Mouse (Mus musculus): ENCODE results near the gene Thoc6.

Thoc6 gene

GRCm38 (mm10) chr17:23673424-23674073 lies at the start of gene Thoc6, which contains the start of gene Hcfc1r1:
Gene Thoc6 (minus strand): TSS chr17:23673882.
Gene Hcfc1r1 (plus strand): TSS chr17:23673596.
- in situ Hi-C loops (cut with MseI, MboI): no loop called here

- in situ Hi-C loops (cut with MseI, MboI): no loop called here
Measured at GRCm38 (mm10) chr17:23722376-23723125, 48.9 kb upstream of the Thoc6 start, which contains the start of gene 1520401A03Rik. Gene 1520401A03Rik (minus strand): TSS chr17:23722783.

DNA sequence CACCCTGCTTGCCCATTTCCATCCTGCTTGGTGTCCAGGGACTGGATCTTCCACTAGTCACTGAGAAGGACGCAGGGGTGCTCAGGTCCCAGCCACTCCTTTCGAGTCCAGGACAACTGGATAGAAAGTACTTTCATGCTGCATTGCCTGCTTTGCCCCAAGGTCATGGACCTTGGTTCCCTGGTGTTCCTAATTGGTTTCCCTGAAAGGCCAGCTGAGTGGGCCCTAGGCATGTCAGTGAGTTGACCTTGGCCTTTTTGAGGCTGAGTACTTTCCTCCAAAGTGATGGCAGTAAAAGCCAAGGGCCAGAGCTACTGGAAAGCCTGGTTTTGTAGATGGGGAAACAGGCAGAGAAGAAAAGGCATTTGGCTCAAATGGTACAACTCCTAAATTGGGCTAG lies 48.2 kb upstream of the Thoc6 start:
- in situ Hi-C loops (cut with MseI, MboI): no loop called here

DNA sequence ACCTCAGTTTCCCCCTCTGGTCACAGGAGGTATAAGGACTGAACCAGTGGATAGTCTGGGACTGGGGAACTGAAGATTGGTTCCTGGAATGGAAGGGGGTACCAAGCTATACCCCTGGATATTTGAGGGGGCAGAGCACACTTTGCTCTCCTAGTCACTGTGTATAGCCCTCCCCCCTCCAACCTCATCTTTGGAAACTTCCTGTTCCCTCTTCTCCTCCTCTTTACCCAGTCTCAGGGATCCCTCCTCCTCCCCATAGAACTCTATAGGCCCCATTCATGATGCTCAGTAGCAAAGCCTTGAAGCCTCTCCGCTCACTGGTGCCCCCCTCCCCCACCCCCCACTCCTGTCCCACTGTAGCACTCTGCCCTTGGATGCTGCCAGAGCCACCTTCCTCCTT lies 45.8 kb upstream of the Thoc6 start:
- in situ Hi-C loops (cut with MseI, MboI): no loop called here

DNA sequence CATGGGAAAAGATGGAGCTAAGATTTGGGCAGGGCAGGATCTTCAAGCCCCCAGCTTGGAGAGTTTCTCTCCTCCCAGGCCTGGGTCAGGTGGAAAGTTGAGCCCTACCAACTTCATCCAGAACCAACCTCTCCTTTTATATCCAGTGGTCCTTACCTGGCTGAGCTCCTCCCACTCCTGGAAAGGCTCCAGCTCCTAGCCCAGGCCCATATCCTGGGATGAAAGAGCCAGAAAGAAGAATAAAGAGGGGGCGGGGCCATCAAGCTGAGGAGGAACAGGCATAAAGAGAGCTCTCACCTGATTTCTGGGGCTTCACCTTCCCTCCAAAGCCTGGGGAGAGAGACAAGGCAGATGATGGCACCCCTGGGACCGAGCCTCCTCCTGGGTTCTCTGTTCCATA lies 43.3 kb upstream of the Thoc6 start:
- in situ Hi-C loops (cut with MseI, MboI): no loop called here

- in situ Hi-C loops (cut with MseI, MboI): no loop called here
Measured at GRCm38 (mm10) chr17:23706212-23706611, 32.5 kb upstream of the Thoc6 start.

GRCm38 (mm10) chr17:23705525-23706104 lies 31.9 kb upstream of the Thoc6 start:
- in situ Hi-C loops (cut with MseI, MboI): no loop called here

DNA sequence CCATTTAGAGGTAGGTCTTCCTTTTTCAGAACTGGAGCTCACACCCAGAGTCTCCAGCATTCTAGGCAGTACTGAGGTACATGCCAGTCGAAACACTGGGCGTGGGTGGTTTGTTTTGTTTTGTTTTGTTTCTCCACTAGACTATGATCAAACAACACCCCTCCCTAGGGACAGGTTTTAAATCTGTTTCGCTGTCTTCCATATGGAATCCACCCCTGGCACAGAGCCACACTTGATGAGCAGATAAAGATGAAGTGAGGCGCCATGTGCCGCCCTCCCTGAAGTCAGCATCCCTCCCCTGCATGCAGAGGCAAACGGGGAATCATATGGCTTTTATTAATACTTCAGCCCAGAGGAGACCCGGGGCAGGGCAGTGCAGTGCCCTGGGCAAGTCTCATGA lies 31.1 kb upstream of the Thoc6 start:
- in situ Hi-C loops (cut with MseI, MboI): loop anchor here (5.0 kb wide), 1 partner anchor 42 kb away; the partner anchor contains the start of gene Bicdl2 (in 2 of the 2)

GRCm38 (mm10) chr17:23703301-23703700 lies 29.6 kb upstream of the Thoc6 start:
- in situ Hi-C loops (cut with MseI, MboI): loop anchor here (5.0 kb wide), 1 partner anchor 41 kb away; the partner anchor contains the start of gene Bicdl2 (in 2 of the 2)

DNA sequence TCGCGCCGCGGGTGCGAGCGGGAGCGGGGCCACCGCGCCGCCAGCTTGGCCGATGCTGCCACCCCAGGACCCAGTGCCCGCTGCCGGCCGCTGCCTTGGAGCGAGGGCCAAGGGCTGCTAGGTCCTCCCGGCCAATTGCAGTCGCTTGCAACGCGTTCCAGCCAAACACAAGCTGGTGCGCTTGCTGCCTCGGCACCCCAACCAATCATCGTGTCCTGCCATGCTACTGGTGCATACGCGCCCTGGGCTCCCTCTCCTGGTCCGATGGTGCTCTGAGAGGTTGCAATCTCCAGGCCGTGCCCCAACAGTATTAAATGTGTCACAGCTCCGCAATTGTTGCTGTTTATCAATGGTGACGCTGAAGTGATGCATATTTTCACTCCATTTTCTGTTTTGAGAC lies 26.4 kb upstream of the Thoc6 start:
- in situ Hi-C loops (cut with MseI, MboI): loop anchor here (5.0 kb wide), 1 partner anchor 38 kb away; the partner anchor contains the start of gene Bicdl2 (in 2 of the 2)

- in situ Hi-C loops (cut with MseI, MboI): loop anchor here (5.0 kb wide), 1 partner anchor 37 kb away; the partner anchor contains the start of gene Bicdl2 (in 2 of the 2)
Measured at GRCm38 (mm10) chr17:23699131-23700077, 25.7 kb upstream of the Thoc6 start.

GRCm38 (mm10) chr17:23695801-23696200 lies 22.1 kb upstream of the Thoc6 start:
- in situ Hi-C loops (cut with MseI, MboI): no loop called here

- in situ Hi-C loops (cut with MseI, MboI): no loop called here
Measured at GRCm38 (mm10) chr17:23694491-23694890, 20.8 kb upstream of the Thoc6 start.

DNA sequence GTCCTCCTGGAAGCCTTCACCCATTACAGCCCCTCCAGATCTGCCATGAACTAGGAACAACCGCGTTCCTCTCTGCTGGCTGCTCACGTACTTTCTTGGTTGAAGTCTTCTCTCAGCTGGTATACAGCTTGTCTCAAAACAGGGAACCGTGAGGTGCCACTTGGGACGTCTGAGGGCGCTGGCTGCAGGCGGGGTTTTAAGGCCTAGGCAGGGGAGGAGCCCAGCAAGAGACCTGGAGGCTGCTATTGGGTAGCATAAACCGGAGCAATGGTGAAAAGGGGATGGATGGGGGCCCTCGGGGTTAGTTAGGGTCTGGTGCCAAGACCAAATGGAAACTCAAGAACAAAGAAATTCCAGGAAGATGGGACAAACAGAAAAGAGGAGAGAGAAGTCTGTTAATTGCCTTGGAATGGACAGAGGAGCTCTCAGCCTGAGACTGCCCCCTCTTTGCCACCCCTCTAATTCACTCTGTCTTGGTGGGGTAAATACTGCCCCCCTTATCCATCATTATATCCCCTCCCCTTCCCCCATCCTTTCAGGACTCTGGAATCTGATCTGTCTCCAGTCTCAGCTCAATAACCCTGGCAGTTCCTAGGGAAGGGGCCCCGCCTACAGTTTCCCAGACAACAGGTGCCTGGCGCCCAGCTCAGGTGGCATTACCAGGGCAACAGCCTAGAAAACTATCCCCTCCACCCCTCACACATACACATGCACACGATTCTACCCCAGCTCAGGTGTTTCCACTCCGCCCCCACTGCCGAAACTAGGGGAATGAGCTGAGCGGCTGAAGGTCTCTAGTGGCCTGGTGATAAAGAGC lies 10.4 kb upstream of the Thoc6 start, which contains the start of gene Cldn9:
Gene Cldn9 (minus strand): TSS at position 171 of the 817 bp plus-strand sequence.
- in situ Hi-C loops (cut with MseI, MboI): no loop called here

- in situ Hi-C loops (cut with MseI, MboI): no loop called here
Measured at GRCm38 (mm10) chr17:23683226-23683625, 9.5 kb upstream of the Thoc6 start.

GRCm38 (mm10) chr17:23682530-23682929 lies 8.8 kb upstream of the Thoc6 start:
- in situ Hi-C loops (cut with MseI, MboI): no loop called here

DNA sequence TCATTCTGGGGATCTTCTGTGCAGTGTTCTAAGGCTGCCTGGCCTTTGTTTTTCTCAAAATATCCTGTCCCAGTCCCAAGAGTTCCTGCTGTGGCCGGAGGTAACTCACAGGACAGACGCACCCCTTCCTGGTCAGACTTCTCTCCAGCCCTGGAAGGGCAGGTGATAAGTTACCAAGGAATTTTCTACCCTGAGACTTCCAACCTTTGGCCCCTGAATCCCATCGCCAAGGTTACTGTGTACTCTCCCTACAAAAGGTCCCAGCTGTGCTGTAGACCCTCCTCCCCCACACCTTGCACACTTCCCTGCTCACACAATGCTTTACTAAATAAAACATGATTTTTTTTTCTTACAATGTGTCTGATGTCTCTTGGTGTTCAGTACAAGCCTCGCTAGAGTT lies 8.4 kb upstream of the Thoc6 start:
- in situ Hi-C loops (cut with MseI, MboI): no loop called here

GRCm38 (mm10) chr17:23681086-23681485 lies 7.4 kb upstream of the Thoc6 start:
- in situ Hi-C loops (cut with MseI, MboI): no loop called here

DNA sequence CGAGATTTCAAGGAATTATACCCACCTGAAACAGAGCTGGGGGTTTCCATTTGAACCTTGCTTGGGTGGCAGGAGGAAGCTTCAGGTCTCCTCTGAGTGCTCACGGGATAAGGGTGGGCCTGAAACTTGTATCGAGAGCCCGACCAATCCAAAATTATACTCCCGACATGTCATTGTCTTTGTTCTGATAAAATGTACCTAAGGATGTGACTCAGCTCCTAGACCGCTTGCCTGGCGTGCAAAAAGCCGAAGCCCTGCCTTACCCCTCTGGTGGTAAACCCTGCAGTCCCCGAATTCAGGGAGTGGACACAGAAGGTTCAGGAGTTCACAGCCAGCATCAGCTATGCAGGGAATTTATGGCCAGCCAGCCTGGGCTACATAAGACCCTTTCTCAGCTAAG lies 6.7 kb upstream of the Thoc6 start:
- in situ Hi-C loops (cut with MseI, MboI): no loop called here

- in situ Hi-C loops (cut with MseI, MboI): no loop called here
Measured at GRCm38 (mm10) chr17:23679127-23679835, 5.6 kb upstream of the Thoc6 start, which contains the start of gene Cldn6. Gene Cldn6 (plus strand): TSS chr17:23679249.
